Mouse (Mus musculus): Measurements from ENCODE around the gene Trim58. TPM values are rescaled to one million over a fixed set of nuclear protein-coding genes. Genes with fewer than 3 reads are reported as not detected.

The Trim58 gene
- polyA plus RNA-seq, 1 experiment from 2014 or later, result 0.10 TPM

DNA sequence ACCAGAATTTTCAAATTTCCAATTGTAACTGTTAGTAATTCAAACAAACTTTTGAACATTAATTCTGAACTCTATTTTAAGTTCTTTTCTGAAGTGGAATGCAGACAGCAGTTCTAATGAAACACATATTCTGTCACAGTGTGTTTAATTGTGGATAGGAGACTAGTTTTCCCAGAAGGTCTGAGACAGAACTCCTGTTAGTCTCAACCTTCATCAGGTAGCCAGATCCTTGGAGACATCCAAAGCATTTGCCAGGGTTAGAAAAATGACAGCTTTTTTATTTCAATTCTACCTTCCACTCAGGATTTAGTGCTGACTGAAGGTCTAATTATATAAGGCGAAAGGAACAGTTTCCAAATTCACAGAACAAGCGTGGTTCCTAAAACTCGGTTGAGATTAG is 58.6 kb downstream of the Trim58 start, which contains the start of gene Olfr319:
Gene Olfr319, plus strand, starts transcription at position 301 of the 400 bp plus-strand sequence.
- no peaks in the 10 kb centered on the region for H3K27me3 ChIP-seq (ENCODE audit: control insufficient read depth, insufficient read depth, low read length)
- DNase-seq (ENCODE audit: low spot score, missing footprints) (no peak), ATAC-seq (ENCODE audit: low FRiP score) (no peak)
- H3K4me1 ChIP-seq (ENCODE audit: control insufficient read depth, insufficient read depth, low read length), result no peaks in the 10 kb centered on the region
- no peaks in the 10 kb centered on the region for H3K36me3 ChIP-seq (ENCODE audit: control insufficient read depth, insufficient read depth, low read length)
- no peak within 1 kb of the TSS for H3K9ac ChIP-seq (ENCODE audit: low read length)
- no peak within 1 kb of the TSS for H3K27ac ChIP-seq (ENCODE audit: low read depth, low read length)
- WGBS, result 89% methylated on average over 3 of the region's 3 CpGs
- no peak within 1 kb of the TSS for H3K4me3 ChIP-seq (ENCODE audit: low read depth, low read length)
- H3K9me3 ChIP-seq (ENCODE audit: control insufficient read depth, low read length), result peaks cover 3% of the 10 kb centered on the region
- H3K4me2 ChIP-seq, result no peak within 1 kb of the TSS

Other genes starting within 250 kb of the Trim58 start
- gene 1810065E05Rik, start 219.4 kb upstream of the Trim58 start, polyA plus RNA-seq (2014; fragmentation: Nextera tagmentation; extraction: Ambion mirVana), result not detected in 2 replicates
- gene Gm12253, start 207.9 kb upstream of the Trim58 start, polyA plus RNA-seq (2014; fragmentation: Nextera tagmentation; extraction: Ambion mirVana), result not detected in 2 replicates
- not detected in 2 replicates for gene Lypd9, start 187.5 kb upstream of the Trim58 start, polyA plus RNA-seq (2014; fragmentation: Nextera tagmentation; extraction: Ambion mirVana)
- not detected in 2 replicates for gene Olfr30, start 178.2 kb upstream of the Trim58 start, polyA plus RNA-seq (2014; fragmentation: Nextera tagmentation; extraction: Ambion mirVana)
- not detected in 2 replicates for gene Olfr332, start 147.9 kb upstream of the Trim58 start, polyA plus RNA-seq (2014; fragmentation: Nextera tagmentation; extraction: Ambion mirVana)
- gene Olfr331, start 137.9 kb upstream of the Trim58 start, polyA plus RNA-seq (2014; fragmentation: Nextera tagmentation; extraction: Ambion mirVana), result not detected in 2 replicates
- not detected in 2 replicates for gene Olfr330, start 105.6 kb upstream of the Trim58 start, polyA plus RNA-seq (2014; fragmentation: Nextera tagmentation; extraction: Ambion mirVana)
- not detected in 2 replicates for gene Olfr329-ps, start 94.0 kb upstream of the Trim58 start, polyA plus RNA-seq (2014; fragmentation: Nextera tagmentation; extraction: Ambion mirVana)
- 0.04 TPM in 1 of 2 replicates, not detected in the other for gene Olfr328, start 84.8 kb upstream of the Trim58 start, polyA plus RNA-seq (2014; fragmentation: Nextera tagmentation; extraction: Ambion mirVana)
- not detected in 2 replicates for gene Olfr224, start 69.9 kb upstream of the Trim58 start, polyA plus RNA-seq (2014; fragmentation: Nextera tagmentation; extraction: Ambion mirVana)
- not detected in 2 replicates for gene Olfr325, start 62.7 kb upstream of the Trim58 start, polyA plus RNA-seq (2014; fragmentation: Nextera tagmentation; extraction: Ambion mirVana)
- gene Olfr324, start 45.4 kb upstream of the Trim58 start, polyA plus RNA-seq (2014; fragmentation: Nextera tagmentation; extraction: Ambion mirVana), result not detected in 2 replicates
- not detected in 2 replicates for gene 2210407C18Rik, start 24.4 kb upstream of the Trim58 start, polyA plus RNA-seq (2014; fragmentation: Nextera tagmentation; extraction: Ambion mirVana)
- gene Olfr323, start 10.0 kb upstream of the Trim58 start, polyA plus RNA-seq (2014; fragmentation: Nextera tagmentation; extraction: Ambion mirVana), result not detected in 2 replicates
- gene Olfr322, start 18.3 kb downstream of the Trim58 start, polyA plus RNA-seq (2014; fragmentation: Nextera tagmentation; extraction: Ambion mirVana), result 0.07 TPM in 1 of 2 replicates, not detected in the other
- gene Olfr320, start 40.6 kb downstream of the Trim58 start, polyA plus RNA-seq (2014; fragmentation: Nextera tagmentation; extraction: Ambion mirVana), result not detected in 2 replicates
- gene Olfr319, start 58.7 kb downstream of the Trim58 start, polyA plus RNA-seq (2014; fragmentation: Nextera tagmentation; extraction: Ambion mirVana), result not detected in 2 replicates
- gene Olfr318, start 83.5 kb downstream of the Trim58 start, polyA plus RNA-seq (2014; fragmentation: Nextera tagmentation; extraction: Ambion mirVana), result not detected in 2 replicates
- gene Olfr317, start 98.7 kb downstream of the Trim58 start, polyA plus RNA-seq (2014; fragmentation: Nextera tagmentation; extraction: Ambion mirVana), result 0.04 and 0.15 TPM in 2 replicates
- not detected in 2 replicates for gene Olfr316, start 112.3 kb downstream of the Trim58 start, polyA plus RNA-seq (2014; fragmentation: Nextera tagmentation; extraction: Ambion mirVana)
- gene Olfr315, start 132.7 kb downstream of the Trim58 start, polyA plus RNA-seq (2014; fragmentation: Nextera tagmentation; extraction: Ambion mirVana), result not detected in 2 replicates
- gene Olfr314, start 142.5 kb downstream of the Trim58 start, polyA plus RNA-seq (2014; fragmentation: Nextera tagmentation; extraction: Ambion mirVana), result not detected in 2 replicates
- 3.6 and 5.4 TPM in 2 replicates for gene Fam183b, start 161.5 kb downstream of the Trim58 start, polyA plus RNA-seq (2014; fragmentation: Nextera tagmentation; extraction: Ambion mirVana)
- not detected in 2 replicates for gene Olfr313, start 174.5 kb downstream of the Trim58 start, polyA plus RNA-seq (2014; fragmentation: Nextera tagmentation; extraction: Ambion mirVana)
- not detected in 2 replicates for gene Olfr312, start 188.8 kb downstream of the Trim58 start, polyA plus RNA-seq (2014; fragmentation: Nextera tagmentation; extraction: Ambion mirVana)
- not detected in 2 replicates for gene Olfr311, start 198.8 kb downstream of the Trim58 start, polyA plus RNA-seq (2014; fragmentation: Nextera tagmentation; extraction: Ambion mirVana)
- gene Gm12258, start 206.7 kb downstream of the Trim58 start, polyA plus RNA-seq (2014; fragmentation: Nextera tagmentation; extraction: Ambion mirVana), result 15.6 and 16.9 TPM in 2 replicates
- 13.4 and 13.6 TPM in 2 replicates for gene 2810021J22Rik, start 226.8 kb downstream of the Trim58 start, polyA plus RNA-seq (2014; fragmentation: Nextera tagmentation; extraction: Ambion mirVana)

All from midbrain, embryonic 11.5 days (tissue).